Comparison of ENCODE assay signal across 9 mouse cellular contexts in genomic region chr11:22588546-22588945, GRCm38 (mm10).
DNase-seq lines count a peak whose midpoint lies in the region; ATAC-seq and TF ChIP-seq lines count a peak whose summit lies in the region.
"Had no signal": no experiment of that assay in that cellular context is flagged by ENCODE, and none has a peak within 500 bp of the region (broad histone marks: within the 10 kb centered on the region; RNA-seq: fewer than 3 reads in every experiment).

No protein-coding gene starts in this region.

- peak overlapping the region; percentile 75; the same call in 1 of the 2 replicates for H3K27ac ChIP-seq in lung, embryonic 14.5 days (ENCODE audit: low read depth)
- peak overlapping the region; percentile 35; the same call in 1 of the 2 replicates for H3K27ac ChIP-seq in intestine, postnatal 0 days (ENCODE audit: low read depth, low read length)
- peak overlapping the region; percentile 84; the same call in 1 of the 2 replicates for H3K27ac ChIP-seq in stomach, embryonic 14.5 days (ENCODE audit: low read length)
- H3K27ac ChIP-seq: liver, embryonic 13.5 days had no signal

- H3K4me2 ChIP-seq in lung, embryonic 14.5 days: no peak overlapping the region
- no peak overlapping the region for H3K4me2 ChIP-seq in intestine, postnatal 0 days (replicated peaks; ENCODE audit: low read depth)
- H3K4me2 ChIP-seq in stomach, embryonic 14.5 days (replicated peaks; ENCODE audit: low read depth, low read length): no peak overlapping the region
- H3K4me2 ChIP-seq: liver, embryonic 13.5 days had no signal

- no peaks in the 10 kb centered on the region for H3K27me3 ChIP-seq in lung, embryonic 14.5 days (ENCODE audit: insufficient read depth, low read length)
- no peaks in the 10 kb centered on the region for H3K27me3 ChIP-seq in intestine, postnatal 0 days (replicated peaks; ENCODE audit: control insufficient read depth, insufficient read depth, low read length)
- no peaks in the 10 kb centered on the region for H3K27me3 ChIP-seq in stomach, embryonic 14.5 days (ENCODE audit: control insufficient read depth, insufficient read depth, low read length)
- H3K27me3 ChIP-seq: liver, embryonic 13.5 days had no signal

- peaks cover 22% of the 10 kb centered on the region for H3K4me1 ChIP-seq in lung, embryonic 14.5 days (ENCODE audit: insufficient read depth)
- no peaks in the 10 kb centered on the region for H3K4me1 ChIP-seq in intestine, postnatal 0 days (replicated peaks; ENCODE audit: control insufficient read depth, insufficient read depth, low read length)
- H3K4me1 ChIP-seq in stomach, embryonic 14.5 days (ENCODE audit: control insufficient read depth, insufficient read depth, low read length): peaks cover 21% of the 10 kb centered on the region; the same call in 1 of the 2 replicates

- H3K9me3 ChIP-seq in lung, embryonic 14.5 days (ENCODE audit: low read depth, low read length): no peaks in the 10 kb centered on the region
- no peaks in the 10 kb centered on the region for H3K9me3 ChIP-seq in intestine, postnatal 0 days (ENCODE audit: control insufficient read depth)
- H3K9me3 ChIP-seq in stomach, embryonic 14.5 days (ENCODE audit: control insufficient read depth, low read depth, low read length): no peaks in the 10 kb centered on the region
- H3K9me3 ChIP-seq: liver, embryonic 13.5 days had no signal

- no peak for ATAC-seq in lung, embryonic 14.5 days (ENCODE audit: insufficient read depth)
- no peak for ATAC-seq in intestine, postnatal 0 days
- no peak for ATAC-seq in stomach, embryonic 14.5 days (ENCODE audit: insufficient number of reproducible peaks, insufficient read depth, low FRiP score, low read depth)

- no peak overlapping the region for H3K9ac ChIP-seq in lung, embryonic 14.5 days
- no peak overlapping the region for H3K9ac ChIP-seq in intestine, postnatal 0 days (ENCODE audit: low read depth, low read length)
- H3K9ac ChIP-seq in stomach, embryonic 14.5 days (replicated peaks; ENCODE audit: low read depth, low read length): no peak overlapping the region
- H3K9ac ChIP-seq: liver, embryonic 13.5 days had no signal

- no peaks in the 10 kb centered on the region for H3K36me3 ChIP-seq in lung, embryonic 14.5 days (ENCODE audit: insufficient read depth)
- H3K36me3 ChIP-seq in intestine, postnatal 0 days (ENCODE audit: control insufficient read depth, insufficient read depth): no peaks in the 10 kb centered on the region
- H3K36me3 ChIP-seq in stomach, embryonic 14.5 days (ENCODE audit: control insufficient read depth, insufficient read depth, low read length): no peaks in the 10 kb centered on the region
- H3K36me3 ChIP-seq: liver, embryonic 13.5 days had no signal

- no peak overlapping the region for H3K4me3 ChIP-seq in lung, embryonic 14.5 days (ENCODE audit: low read depth, low read length)
- no peak overlapping the region for H3K4me3 ChIP-seq in intestine, postnatal 0 days (ENCODE audit: low read depth, low read length)
- H3K4me3 ChIP-seq in stomach, embryonic 14.5 days (ENCODE audit: low read depth, low read length): no peak overlapping the region
- H3K4me3 ChIP-seq: liver, embryonic 13.5 days had no signal

- 50% methylated on average over 2 of the region's 2 CpGs for WGBS in lung, embryonic 14.5 days
- 55% methylated on average over 2 of the region's 2 CpGs for WGBS in intestine, postnatal 0 days
- WGBS in stomach, embryonic 14.5 days: 36% methylated on average over 2 of the region's 2 CpGs

- no peak for TF ChIP-seq CTCF in lung, embryonic 14.5 days (IDR thresholded peaks at IDR 0.05; ENCODE audit: low read depth)
- TF ChIP-seq CTCF in intestine, postnatal 0 days (IDR thresholded peaks at IDR 0.05; ENCODE audit: low read depth): no peak

- peak; percentile 10 for DNase-seq in cerebellum, adult 9-11 months
- DNase-seq in cerebellum, postnatal 36 days: no peak
- DNase-seq in lung, embryonic 14.5 days: peak; percentile 51
- DNase-seq in lung, adult 18-20 months: no peak
- no peak for DNase-seq in left cerebral cortex, adult 18-20 months (ENCODE audit: low spot score in 2 of 2)
- DNase-seq in thymus, adult 18-20 months: no peak
- DNase-seq: liver, embryonic 13.5 days had no signal

Comparison
In these comparisons a context has a peak if more than half of its experiments do, and no peak if none do; other contexts are left out.
1. DNase-seq: peak in cerebellum, adult 9-11 months (single experiment) and lung, embryonic 14.5 days (single experiment); none in cerebellum, postnatal 36 days (0 of 2), lung, adult 18-20 months (0 of 2), left cerebral cortex, adult 18-20 months (0 of 2) and thymus, adult 18-20 months (0 of 2).
2. Peak in every context shown above with its lines, with median percentiles within 50 percentile points of each other: H3K27ac ChIP-seq.